Mouse (Mus musculus) midbrain, postnatal 0 days (tissue): ENCODE measurements around the gene Emp1. TPM values are rescaled to one million over a fixed set of nuclear protein-coding genes. Genes with fewer than 3 reads are reported as not detected.

Experiments used
- ATAC-seq: fragments of 200-750 bp; cut with Nextera tagmentation; 2 replicates; pipeline ENCODE4 v1.8.0; 2017; ENCODE audit warnings: moderate number of reproducible peaks, mild to moderate bottlenecking, moderate TSS enrichment, moderate library complexity; ENCODE audit not compliant: low FRiP score
- DNase-seq: peaks from one replicate; pipeline ENCODE4 v3.0.0-alpha.2; 2015; ENCODE audit warnings: low spot score
- H3K27ac ChIP-seq: fragments of 300-500 bp; sonication (generic); 2 replicates; pipeline ENCODE4 v1.5.1; 2014; ENCODE audit warnings: low read depth, mild to moderate bottlenecking, low read length, mixed read lengths
- H3K27me3 ChIP-seq: fragments of 300-500 bp; sonication (generic); 2 replicates; pipeline ENCODE4 v1.6.1; 2014; ENCODE audit warnings: low read length, control low read depth, mixed read lengths; ENCODE audit not compliant: insufficient read depth
- H3K36me3 ChIP-seq: fragments of 300-500 bp; sonication (generic); 2 replicates; pipeline ENCODE4 v1.6.1; 2014; ENCODE audit warnings: low read length, control low read depth, mixed read lengths; ENCODE audit not compliant: insufficient read depth
- H3K4me1 ChIP-seq: fragments of 300-500 bp; sonication (generic); 2 replicates; pipeline ENCODE4 v1.6.1; 2014; ENCODE audit warnings: mild to moderate bottlenecking, control low read depth, antibody characterized with exemption, low read length, mixed read lengths; ENCODE audit not compliant: insufficient read depth
- H3K4me2 ChIP-seq: fragments of 300-500 bp; sonication (generic); 2 replicates; pipeline ENCODE4 v1.6.1; 2014; ENCODE audit warnings: low read depth, mild to moderate bottlenecking, low read length, mixed read lengths; ENCODE audit not compliant: poor library complexity, severe bottlenecking
- H3K4me3 ChIP-seq: fragments of 300-500 bp; sonication (generic); 2 replicates; pipeline ENCODE4 v1.5.1; 2014; ENCODE audit warnings: low read depth, mild to moderate bottlenecking, low read length, moderate library complexity
- H3K9ac ChIP-seq: fragments of 300-500 bp; sonication (generic); replicated peaks from 2 replicates; pipeline ENCODE4 v1.6.1; 2014; ENCODE audit warnings: mild to moderate bottlenecking, low read length, moderate library complexity, mixed read lengths; ENCODE audit not compliant: poor library complexity, severe bottlenecking
- H3K9me3 ChIP-seq: fragments of 300-500 bp; sonication (generic); 2 replicates; pipeline ENCODE4 v1.6.1; 2016; ENCODE audit warnings: low read length, control low read depth
- CTCF ChIP-seq: IDR thresholded peaks from 2 replicates; pipeline ENCODE4 v1.5.1; 2016; ENCODE audit warnings: antibody characterized with exemption, mild to moderate bottlenecking
- WGBS: fragments of 180-500 bp; shearing (Covaris S2); extraction: QIAGEN DNeasy Blood & Tissue Kit; methylation state at CpG from one replicate; pipeline ENCODE4 v1.1.7; 2014; 5-methylcytosine and 5-hydroxymethylcytosine counted together
- polyA plus RNA-seq: library from polyadenylated mRNA; unstranded; fragments of >200 nt; fragmentation: Nextera tagmentation; extraction: Ambion mirVana; gene quantifications from 2 replicates; pipeline ENCODE4 v1.2.1, GENCODE M21; 2015
- total RNA-seq: library from RNA; depleted of rRNA; stranded (reverse); fragments of >200 nt; gene quantifications from 2 replicates; pipeline ENCODE4 v1.2.3, GENCODE M21; 2014

Gene Emp1
- total and polyA plus RNA-seq, 2 experiments from 2014 or later: 5.7 to 26.9 TPM

DNA sequence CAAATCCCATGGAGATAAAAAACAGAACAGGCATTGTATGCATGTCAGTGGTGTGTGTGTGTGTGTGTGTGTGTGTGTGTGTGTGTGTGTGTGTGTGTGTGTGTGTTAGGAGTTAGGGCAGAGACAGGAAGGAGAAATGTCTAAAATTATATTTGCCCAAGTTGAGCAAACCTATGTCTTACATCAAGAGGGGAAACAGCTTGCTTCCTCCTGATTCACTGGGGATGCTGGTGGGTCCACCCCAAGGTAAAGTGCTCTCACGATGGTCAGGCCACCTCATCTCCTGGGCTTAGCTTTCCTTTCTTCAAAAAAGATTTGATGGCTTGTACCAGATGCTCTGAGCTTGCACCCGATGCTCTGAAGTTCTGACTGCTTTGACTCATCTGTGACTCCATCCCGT lies 38.2 kb upstream of the Emp1 start:
- 63% methylated on average over 3 of the region's 3 CpGs for WGBS
- Histone ChIP-seq H3K27ac (no peak overlapping the region), H3K36me3 (no peaks in the 10 kb centered on the region), H3K4me2 (no peak overlapping the region), H3K9me3 (no peaks in the 10 kb centered on the region), H3K27me3 (no peaks in the 10 kb centered on the region), H3K9ac (no peak overlapping the region), H3K4me1 (no peaks in the 10 kb centered on the region), H3K4me3 (no peak overlapping the region)
- DNase-seq (no peak), ATAC-seq (no peak)
- TF ChIP-seq CTCF: no peak

DNA sequence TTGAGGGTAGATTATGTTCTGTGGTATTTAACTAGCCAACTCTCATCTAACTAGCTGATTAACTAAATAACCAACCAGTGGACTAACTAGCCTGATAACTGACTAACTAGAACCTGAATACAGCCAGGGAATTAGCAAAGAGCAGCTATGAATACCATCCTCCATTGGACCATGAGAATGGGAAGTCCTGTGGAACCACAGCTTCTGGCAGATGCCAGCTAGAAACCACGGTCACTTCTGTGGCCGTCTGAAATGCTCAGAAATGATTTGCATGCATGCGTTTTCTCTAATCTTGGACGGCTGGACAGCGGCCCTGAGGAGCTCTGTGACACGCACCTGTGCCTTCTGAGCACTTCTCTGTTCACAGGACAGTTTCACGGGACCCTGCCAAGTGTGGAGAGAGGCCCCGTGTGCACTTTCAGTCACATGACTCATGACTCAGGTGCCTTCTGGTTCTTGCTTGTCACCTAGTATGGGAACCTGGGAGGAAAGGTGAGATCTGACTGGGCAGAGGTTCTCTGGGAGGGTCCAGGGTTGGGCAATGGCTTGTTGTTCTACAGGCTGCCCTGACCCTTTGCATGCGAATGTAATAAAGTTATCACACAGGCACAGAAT lies 37.6 kb upstream of the Emp1 start:
- Histone ChIP-seq H3K4me3 (no peak overlapping the region), H3K9ac (no peak overlapping the region), H3K4me2 (no peak overlapping the region), H3K27ac (no peak overlapping the region), H3K9me3 (no peaks in the 10 kb centered on the region), H3K36me3 (no peaks in the 10 kb centered on the region), H3K4me1 (no peaks in the 10 kb centered on the region), H3K27me3 (no peaks in the 10 kb centered on the region)
- TF ChIP-seq CTCF: no peak
- WGBS: 76% methylated on average over 9 of the region's 9 CpGs
- no peak for ATAC-seq
- DNase-seq: no peak

DNA sequence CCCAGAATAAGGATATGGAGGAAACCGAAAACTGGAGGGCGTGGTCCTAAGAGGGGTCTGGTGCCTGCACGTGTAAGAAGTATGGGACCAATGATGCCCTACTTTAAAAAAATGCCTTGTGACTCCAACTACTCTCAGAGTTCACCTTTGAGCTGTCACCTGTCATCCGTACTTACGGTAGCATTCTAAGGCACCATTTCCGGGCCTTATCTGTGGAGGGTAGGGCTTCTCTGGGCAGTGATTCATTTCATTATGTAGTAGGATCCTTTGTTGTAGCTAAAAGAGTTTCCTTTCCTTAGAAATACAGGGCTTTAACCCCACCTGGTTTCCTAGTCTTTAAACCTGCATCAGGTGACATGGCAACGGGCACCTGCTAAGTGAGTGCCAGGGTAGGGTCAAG lies 35.5 kb upstream of the Emp1 start:
- Histone ChIP-seq H3K4me2 (no peak overlapping the region), H3K4me1 (no peaks in the 10 kb centered on the region), H3K27ac (no peak overlapping the region), H3K9me3 (no peaks in the 10 kb centered on the region), H3K4me3 (no peak overlapping the region), H3K36me3 (no peaks in the 10 kb centered on the region), H3K27me3 (no peaks in the 10 kb centered on the region), H3K9ac (no peak overlapping the region)
- DNase-seq: no peak
- no peak for TF ChIP-seq CTCF
- ATAC-seq: no peak
- 90% methylated on average over 7 of the region's 7 CpGs for WGBS

DNA sequence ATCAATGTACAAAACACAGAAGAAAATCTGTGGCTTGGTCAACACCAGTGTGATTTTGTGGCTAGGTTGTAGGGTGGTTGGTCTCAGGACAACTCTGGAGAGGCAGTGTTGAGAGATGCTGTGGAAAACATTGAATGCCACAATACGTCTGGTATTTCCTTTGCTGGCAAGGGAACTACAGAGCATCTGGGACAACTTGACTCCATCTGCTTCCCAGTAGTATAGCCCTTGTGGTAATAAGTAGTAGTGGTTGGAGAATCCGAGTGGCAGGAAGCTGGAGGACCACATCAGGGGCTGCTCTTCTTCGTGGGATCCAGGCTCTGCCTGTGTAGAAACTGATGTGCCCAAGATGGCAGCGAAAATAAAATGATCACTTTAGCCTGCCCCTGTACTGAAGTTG lies 30.4 kb upstream of the Emp1 start:
- Histone ChIP-seq H3K4me1 (peaks cover 7% of the 10 kb centered on the region), H3K4me2 (no peak overlapping the region), H3K9ac (no peak overlapping the region), H3K36me3 (no peaks in the 10 kb centered on the region), H3K27me3 (no peaks in the 10 kb centered on the region), H3K4me3 (no peak overlapping the region), H3K9me3 (no peaks in the 10 kb centered on the region), H3K27ac (no peak overlapping the region)
- 86% methylated on average over 4 of the region's 4 CpGs for WGBS
- no peak for TF ChIP-seq CTCF
- no peak for DNase-seq
- ATAC-seq: no peak

DNA sequence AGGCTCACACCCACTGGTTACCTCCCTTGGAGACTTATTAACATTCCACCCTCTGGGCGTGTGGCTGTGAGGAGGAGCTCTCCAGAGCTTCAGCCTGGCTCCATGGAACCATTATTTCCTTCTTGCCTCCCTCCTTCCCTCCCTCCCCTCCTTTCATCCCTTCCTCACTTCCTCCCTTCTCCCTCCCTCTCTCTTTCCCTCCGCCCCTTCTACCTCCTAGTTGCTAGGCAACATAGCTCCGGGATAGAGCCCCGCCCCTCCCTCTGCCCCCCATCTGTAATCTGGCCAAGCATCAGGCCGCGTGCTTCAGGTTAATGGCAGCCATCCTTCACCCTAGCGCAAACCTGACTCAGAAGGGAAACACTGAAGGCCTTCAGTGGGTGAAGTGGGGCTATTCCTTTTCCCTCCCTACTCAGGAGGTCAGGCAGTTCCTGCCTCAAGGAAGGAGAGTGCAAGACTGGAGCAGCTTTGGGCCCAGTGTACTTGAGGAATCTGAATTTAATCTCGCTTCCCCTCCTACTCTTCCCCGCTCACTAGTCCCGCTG lies 29.5 kb upstream of the Emp1 start:
- ATAC-seq (no peak), DNase-seq (peak; percentile 42)
- 23% methylated on average over 10 of the region's 10 CpGs for WGBS
- Histone ChIP-seq H3K36me3 (no peaks in the 10 kb centered on the region), H3K27me3 (no peaks in the 10 kb centered on the region), H3K9ac (no peak overlapping the region), H3K27ac (peak overlapping the region; percentile 51; the same call in 1 of the 2 replicates), H3K9me3 (no peaks in the 10 kb centered on the region), H3K4me1 (peaks cover 7% of the 10 kb centered on the region), H3K4me2 (no peak overlapping the region), H3K4me3 (no peak overlapping the region)
- TF ChIP-seq CTCF: no peak

DNA sequence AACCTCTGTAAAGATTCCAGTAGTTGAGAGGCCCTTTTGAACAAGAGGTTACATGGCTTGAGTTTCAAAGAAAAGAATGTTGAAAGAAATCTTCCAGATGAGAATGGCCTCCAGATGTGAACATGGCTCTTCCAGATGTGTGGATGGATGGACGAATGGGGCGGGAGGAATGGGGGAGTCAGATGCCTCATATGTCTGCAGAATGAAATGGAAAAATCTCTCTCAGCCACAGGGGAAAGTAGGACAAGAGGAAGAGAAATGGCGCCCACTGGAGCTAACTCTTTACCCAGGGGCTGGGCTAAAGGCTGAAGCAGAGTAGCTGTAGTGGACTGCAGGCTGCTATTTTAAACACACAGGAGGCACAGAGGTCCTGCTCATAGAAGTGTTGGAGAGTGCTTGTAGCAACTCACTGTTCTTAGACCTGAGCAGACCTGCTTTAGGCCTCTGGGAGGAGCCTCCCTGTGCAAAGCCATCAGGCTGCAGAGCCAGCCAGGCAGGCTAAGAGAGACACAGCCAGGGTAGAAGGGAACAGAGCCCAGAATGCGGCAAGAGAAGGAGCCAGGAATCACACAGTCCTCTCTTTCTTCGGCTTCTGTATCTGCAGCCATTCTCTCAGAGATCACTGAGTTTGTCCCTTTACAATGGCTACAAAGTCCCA lies 28.2 kb upstream of the Emp1 start:
- no peaks in the 10 kb centered on the region for H3K9me3 ChIP-seq
- 83% methylated on average over 5 of the region's 5 CpGs for WGBS
- ATAC-seq (no peak), DNase-seq (peak; percentile 48)
- no peaks in the 10 kb centered on the region for H3K36me3 ChIP-seq
- H3K9ac ChIP-seq: no peak overlapping the region
- no peak overlapping the region for H3K4me2 ChIP-seq
- H3K27ac ChIP-seq: 0 out of 2 replicates have a peak overlapping the region, but pooled peaks have one; percentile 38
- 0 out of 2 replicates have a peak, but pooled peaks have one; percentile 6 for TF ChIP-seq CTCF
- peaks cover 7% of the 10 kb centered on the region for H3K4me1 ChIP-seq
- H3K27me3 ChIP-seq: no peaks in the 10 kb centered on the region
- no peak overlapping the region for H3K4me3 ChIP-seq
